8 mouse cellular contexts compared by ENCODE assay signal in the genomic region with DNA sequence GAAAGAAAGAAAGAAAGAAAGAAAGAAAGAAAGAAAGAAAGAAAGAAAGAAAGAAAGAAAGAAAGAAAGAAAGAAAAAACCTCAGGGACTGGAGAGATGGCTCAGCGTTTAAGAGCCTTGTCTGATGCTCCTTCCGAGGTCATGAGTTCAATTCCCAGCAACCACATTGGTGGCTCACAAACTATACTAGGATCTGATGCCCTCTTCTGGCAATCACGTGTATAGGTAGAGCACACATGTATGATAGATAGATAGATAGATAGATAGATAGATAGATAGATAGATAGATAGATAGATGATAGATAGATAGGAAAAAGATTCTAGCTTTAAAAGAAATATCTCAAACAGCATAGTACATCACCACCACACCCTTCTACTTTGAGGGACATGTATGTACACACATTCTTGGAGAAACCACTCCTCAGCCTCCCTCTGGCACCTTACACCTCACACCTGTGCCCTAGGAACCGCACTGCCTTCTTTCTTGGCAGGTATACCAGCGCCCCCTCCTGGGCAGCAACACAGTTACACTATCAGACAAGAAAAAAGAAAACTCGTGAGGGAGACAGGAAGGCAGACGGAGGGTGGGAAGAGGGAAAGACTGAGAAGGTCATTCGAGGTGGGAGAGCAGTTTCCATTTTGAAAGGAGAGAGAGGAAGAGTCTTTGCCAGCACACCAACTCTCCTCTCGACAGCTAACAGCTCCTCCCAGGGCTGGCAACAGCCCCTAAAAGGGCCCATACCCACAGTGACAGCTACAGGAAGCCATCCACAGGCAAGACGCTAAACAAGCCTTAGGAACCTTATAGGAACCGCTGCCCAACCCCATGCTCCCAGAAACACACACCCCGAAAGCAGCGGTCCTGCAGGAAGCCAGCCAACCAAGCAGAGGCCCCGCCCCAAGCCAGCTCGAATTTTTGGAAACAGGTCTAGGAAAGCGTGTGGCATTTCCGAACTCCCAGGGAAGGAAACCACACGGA.
DNase-seq lines count a peak whose midpoint lies in the region; ATAC-seq and TF ChIP-seq lines count a peak whose summit lies in the region.

No protein-coding gene starts in this region.

- ATAC-seq in heart, embryonic 14.5 days (ENCODE audit: insufficient number of reproducible peaks, insufficient read depth, low FRiP score, low read depth) = no peak

- peak overlapping the region; percentile 61 for H3K4me2 ChIP-seq in heart, embryonic 14.5 days (ENCODE audit: low read length)

- peak; percentile 63; the same call in 1 of the 2 replicates for TF ChIP-seq CTCF in embryonic fibroblast, embryonic 13.5 days (IDR thresholded peaks at IDR 0.05; ENCODE audit: borderline replicate concordance, insufficient read depth, low read length)
- TF ChIP-seq CTCF in thymus, adult 2 months (IDR thresholded peaks at IDR 0.05; ENCODE audit: borderline replicate concordance, control insufficient read depth, extremely low read depth, insufficient read depth, low read length, poor library complexity) = peak; percentile 60; the same call in 1 of the 2 replicates

- 17% methylated on average over 18 of the region's 18 CpGs for WGBS in heart, embryonic 14.5 days
- 27% methylated on average over 18 of the region's 18 CpGs for WGBS in thymus, adult 2 months

- H3K36me3 ChIP-seq in heart, embryonic 14.5 days (ENCODE audit: control insufficient read depth, insufficient read depth, low read length) = no peaks in the 10 kb centered on the region
- no peaks in the 10 kb centered on the region for H3K36me3 ChIP-seq in thymus, adult 2 months (ENCODE audit: control insufficient read depth, insufficient read depth, low read length)

- peak overlapping the region; percentile 11; the same call in 1 of the 2 replicates for H3K4me3 ChIP-seq in embryonic fibroblast, embryonic 13.5 days (ENCODE audit: insufficient read depth, low read length)
- peak overlapping the region; percentile 25 to 32 for H3K4me3 ChIP-seq in heart, embryonic 14.5 days (ENCODE audit: control insufficient read depth in 1 of 2, insufficient read depth in 1 of 2, low read depth in 1 of 2, low read length in 2 of 2)
- H3K4me3 ChIP-seq in thymus, adult 2 months (ENCODE audit: control insufficient read depth, insufficient read depth, low read length) = no peak overlapping the region

- TF ChIP-seq POLR2A in embryonic fibroblast, embryonic 13.5 days (IDR thresholded peaks at IDR 0.05; ENCODE audit: low read depth, low read length) = no peak
- no peak for TF ChIP-seq POLR2A in thymus, adult 2 months (IDR thresholded peaks at IDR 0.05; ENCODE audit: control insufficient read depth, extremely low read depth, insufficient read depth, low read length, poor library complexity)

- peak overlapping the region; percentile 46 for H3K9ac ChIP-seq in heart, embryonic 14.5 days (ENCODE audit: low read length)

- H3K4me1 ChIP-seq in embryonic fibroblast, embryonic 13.5 days (ENCODE audit: control insufficient read depth, insufficient read depth, low read length) = no peaks in the 10 kb centered on the region
- peaks cover 21 to 28% of the 10 kb centered on the region in 2 experiments for H3K4me1 ChIP-seq in heart, embryonic 14.5 days (ENCODE audit: control insufficient read depth in 2 of 2, insufficient read depth in 2 of 2, low read length in 2 of 2)
- peaks cover 30% of the 10 kb centered on the region for H3K4me1 ChIP-seq in thymus, adult 2 months (replicated peaks; ENCODE audit: control insufficient read depth, insufficient read depth, low read length)

- DNase-seq in layer of hippocampus, adult 18-20 months (ENCODE audit: low spot score in 2 of 2) = peak; percentile 27 to 43
- no peak for DNase-seq in layer of hippocampus, postnatal 36 days
- peak; percentile 47 for DNase-seq in Muller cell, postnatal 12 days (ENCODE audit: inconsistent ontology term)
- peak; percentile 60 for DNase-seq in kidney, postnatal 14 days
- peak; percentile 60 for DNase-seq in lung, postnatal 36 days
- DNase-seq in thymus, adult 2 months = peak; percentile 45

- H3K27me3 ChIP-seq in heart, embryonic 14.5 days (ENCODE audit: control insufficient read depth, insufficient read depth, low read length) = no peaks in the 10 kb centered on the region
- H3K27me3 ChIP-seq in thymus, adult 2 months (ENCODE audit: control insufficient read depth, insufficient read depth, low read length) = peaks cover 8% of the 10 kb centered on the region

- H3K27ac ChIP-seq in embryonic fibroblast, embryonic 13.5 days (ENCODE audit: insufficient read depth, low read length) = no peak overlapping the region
- no peak overlapping the region for H3K27ac ChIP-seq in heart, embryonic 14.5 days (replicated peaks in 1 of 2; ENCODE audit: control insufficient read depth in 1 of 2, insufficient read depth in 1 of 2, low read depth in 2 of 2, low read length in 2 of 2)
- no peak overlapping the region for H3K27ac ChIP-seq in thymus, adult 2 months (ENCODE audit: control insufficient read depth, insufficient read depth, low read length)

- H3K9me3 ChIP-seq in heart, embryonic 14.5 days (ENCODE audit: control insufficient read depth, low read length) = no peaks in the 10 kb centered on the region

Comparison
In these comparisons a context has a peak if more than half of its experiments do, and no peak if none do; other contexts are left out.
1. DNase-seq: peak in layer of hippocampus, adult 18-20 months (2 of 2), Muller cell, postnatal 12 days (single experiment), kidney, postnatal 14 days (single experiment), lung, postnatal 36 days (single experiment) and thymus, adult 2 months (single experiment); none in layer of hippocampus, postnatal 36 days (0 of 2).